Mouse (Mus musculus) kidney, postnatal 36 days (tissue): ENCODE results near the gene Senp3.
"Not testable (repeated sequence)": the region's sequence is repeated elsewhere in the genome, so short reads cannot be mapped to it uniquely, and the experiment has no call there.

ENCODE experiments used
- DNase-seq, 2 experiments: peaks; one replicate each; pipeline ENCODE4 v3.0.0; 2021 to 2022; ENCODE audit warnings: mixed read lengths in 2 of 2

The Senp3 gene

GRCm38 (mm10) chr11:69703814-69704612 is 22.1 kb upstream of the Senp3 start:
- no peak for DNase-seq

- DNase-seq: not testable (repeated sequence)
Measured at GRCm38 (mm10) chr11:69703381-69703780, 21.5 kb upstream of the Senp3 start.

GRCm38 (mm10) chr11:69702886-69703285 is 21.0 kb upstream of the Senp3 start:
- not testable (repeated sequence) for DNase-seq

- no peak for DNase-seq
Measured at GRCm38 (mm10) chr11:69699595-69699994, 17.7 kb upstream of the Senp3 start.

GRCm38 (mm10) chr11:69698574-69698973 is 16.7 kb upstream of the Senp3 start:
- no peak for DNase-seq

- DNase-seq: no peak
Measured at GRCm38 (mm10) chr11:69697396-69697795, 15.5 kb upstream of the Senp3 start.

- peak; percentile 85 to 89 for DNase-seq
Measured at GRCm38 (mm10) chr11:69695361-69696181, 13.7 kb upstream of the Senp3 start, which contains the start of the genes Tnfsf12 and Tnfsfm13. Gene Tnfsf12 (minus strand): TSS chr11:69695849. Gene Tnfsfm13 (minus strand): TSS chr11:69696098.

- no peak for DNase-seq
Measured at GRCm38 (mm10) chr11:69695046-69695360, 13.1 kb upstream of the Senp3 start.

- peak in 1 of 2 experiments; percentile 36 for DNase-seq
Measured at GRCm38 (mm10) chr11:69693421-69693965, 11.6 kb upstream of the Senp3 start.

- DNase-seq: peak; percentile 75 to 82
Measured at GRCm38 (mm10) chr11:69692863-69693262, 11.0 kb upstream of the Senp3 start.

- peak in 1 of 2 experiments; percentile 32 for DNase-seq
Measured at GRCm38 (mm10) chr11:69692196-69692811, 10.4 kb upstream of the Senp3 start.

- DNase-seq: peak; percentile 63
Measured at GRCm38 (mm10) chr11:69689891-69690290, 8.0 kb upstream of the Senp3 start.

GRCm38 (mm10) chr11:69687061-69687460 is 5.2 kb upstream of the Senp3 start:
- no peak for DNase-seq

GRCm38 (mm10) chr11:69686377-69686776 is 4.5 kb upstream of the Senp3 start:
- peak; percentile 84 to 93 for DNase-seq

GRCm38 (mm10) chr11:69685526-69686148 is 3.8 kb upstream of the Senp3 start, which contains the start of gene Tnfsf13:
Gene Tnfsf13 (minus strand): TSS chr11:69685784.
- DNase-seq: peak; percentile 91 to 94

- no peak for DNase-seq
Measured at GRCm38 (mm10) chr11:69684936-69685335, 3.1 kb upstream of the Senp3 start.

GRCm38 (mm10) chr11:69684128-69684745 is 2.4 kb upstream of the Senp3 start:
- peak in 1 of 2 experiments; percentile 33 for DNase-seq

- DNase-seq: no peak
Measured at GRCm38 (mm10) chr11:69683576-69683975, 1.7 kb upstream of the Senp3 start.

GRCm38 (mm10) chr11:69682840-69683533 is 1.1 kb upstream of the Senp3 start:
- peak; percentile 89 to 95 for DNase-seq

GRCm38 (mm10) chr11:69682209-69682839 is 440 bp upstream of the Senp3 start:
- DNase-seq: no peak
